26 mouse cellular contexts compared by ENCODE assay signal in genomic region chr10:40188831-40189230, GRCm38 (mm10). TPM values are rescaled to one million over a fixed set of nuclear protein-coding genes. Genes with fewer than 3 reads are reported as not detected.
DNase-seq lines count a peak whose midpoint lies in the region; ATAC-seq lines count a peak whose summit lies in the region.
"Had no signal": no experiment of that assay in that cellular context is flagged by ENCODE, and none has a peak within 500 bp of the region (broad histone marks: within the 10 kb centered on the region; RNA-seq: fewer than 3 reads in every experiment).

No protein-coding gene starts in this region.

- DNase-seq in gastrocnemius, adult 18-20 months (ENCODE audit: low spot score) = peak; percentile 89
- DNase-seq in gastrocnemius, postnatal 4 days (ENCODE audit: low spot score in 2 of 2) = no peak
- peak; percentile 20 for DNase-seq in lung, postnatal 36 days
- no peak for DNase-seq in lung, postnatal 4 days
- peak; percentile 39 for DNase-seq in gastrocnemius, postnatal 10 days
- DNase-seq in retina, postnatal 1 day = no peak
- DNase-seq in hindbrain, embryonic 11.5 days (ENCODE audit: low spot score) = no peak
- DNase-seq: adrenal gland, adult 2 months; cerebellum, adult 11-12 months; cerebellum, postnatal 10 days; heart, postnatal 14 days; kidney, adult 2 months; layer of hippocampus, adult 9-11 months; lung, postnatal 10 days had no signal

- no peak overlapping the region for H3K9ac ChIP-seq in midbrain, embryonic 13.5 days (replicated peaks)
- H3K9ac ChIP-seq in hindbrain, embryonic 11.5 days (ENCODE audit: low read depth, low read length) = no peak overlapping the region
- H3K9ac ChIP-seq: embryonic facial prominence, embryonic 15.5 days; heart, embryonic 13.5 days; hindbrain, embryonic 15.5 days; limb, embryonic 13.5 days; liver, embryonic 15.5 days; midbrain, embryonic 15.5 days; neural tube, embryonic 12.5 days had no signal

- ATAC-seq in midbrain, embryonic 13.5 days = no peak
- no peak for ATAC-seq in hindbrain, embryonic 11.5 days (ENCODE audit: low FRiP score)
- ATAC-seq: CD4-positive, CD25-positive, alpha-beta regulatory T cell, adult 4 months; forebrain, embryonic 14.5 days; midbrain, embryonic 15.5 days had no signal

- H3K4me1 ChIP-seq in midbrain, embryonic 13.5 days (replicated peaks) = no peaks in the 10 kb centered on the region
- no peaks in the 10 kb centered on the region for H3K4me1 ChIP-seq in hindbrain, embryonic 11.5 days (replicated peaks; ENCODE audit: control insufficient read depth, insufficient read depth, low read length)
- H3K4me1 ChIP-seq: hindbrain, embryonic 15.5 days; midbrain, embryonic 15.5 days; neural tube, embryonic 12.5 days had no signal

- H3K27me3 ChIP-seq in midbrain, embryonic 13.5 days = no peaks in the 10 kb centered on the region
- H3K27me3 ChIP-seq in hindbrain, embryonic 11.5 days (ENCODE audit: control insufficient read depth, insufficient read depth, low read length) = no peaks in the 10 kb centered on the region
- H3K27me3 ChIP-seq: embryonic facial prominence, embryonic 15.5 days; hindbrain, embryonic 15.5 days; limb, embryonic 13.5 days; midbrain, embryonic 15.5 days had no signal

- WGBS in midbrain, embryonic 13.5 days = 77% methylated on average over 3 of the region's 3 CpGs
- 55% methylated on average over 3 of the region's 3 CpGs for WGBS in hindbrain, embryonic 11.5 days

- no peaks in the 10 kb centered on the region for H3K36me3 ChIP-seq in midbrain, embryonic 13.5 days
- no peaks in the 10 kb centered on the region for H3K36me3 ChIP-seq in hindbrain, embryonic 11.5 days (ENCODE audit: control insufficient read depth, insufficient read depth, low read length)
- H3K36me3 ChIP-seq: embryonic facial prominence, embryonic 15.5 days; heart, embryonic 13.5 days; hindbrain, embryonic 15.5 days; limb, embryonic 13.5 days; liver, embryonic 15.5 days; midbrain, embryonic 15.5 days; neural tube, embryonic 12.5 days had no signal

- no peak overlapping the region for H3K27ac ChIP-seq in midbrain, embryonic 13.5 days
- H3K27ac ChIP-seq in hindbrain, embryonic 11.5 days (ENCODE audit: low read depth, low read length) = no peak overlapping the region
- H3K27ac ChIP-seq: embryonic facial prominence, embryonic 15.5 days; heart, embryonic 13.5 days; hindbrain, embryonic 15.5 days; kidney, postnatal 0 days; limb, embryonic 13.5 days; liver, embryonic 15.5 days; midbrain, embryonic 15.5 days; neural tube, embryonic 12.5 days had no signal

- no peak overlapping the region for H3K4me3 ChIP-seq in midbrain, embryonic 13.5 days (replicated peaks)
- no peak overlapping the region for H3K4me3 ChIP-seq in hindbrain, embryonic 11.5 days (ENCODE audit: low read depth, low read length)
- H3K4me3 ChIP-seq: embryonic facial prominence, embryonic 15.5 days; heart, embryonic 13.5 days; hindbrain, embryonic 15.5 days; limb, embryonic 13.5 days; liver, embryonic 15.5 days; megakaryocyte, embryonic 14.5 days; midbrain, embryonic 15.5 days; neural tube, embryonic 12.5 days had no signal

- no peak overlapping the region for H3K4me2 ChIP-seq in midbrain, embryonic 13.5 days (replicated peaks)
- H3K4me2 ChIP-seq in hindbrain, embryonic 11.5 days (replicated peaks; ENCODE audit: low read depth, low read length) = no peak overlapping the region
- H3K4me2 ChIP-seq: embryonic facial prominence, embryonic 15.5 days; heart, embryonic 13.5 days; hindbrain, embryonic 15.5 days; limb, embryonic 13.5 days; liver, embryonic 15.5 days; midbrain, embryonic 15.5 days; neural tube, embryonic 12.5 days had no signal

- no peaks in the 10 kb centered on the region for H3K9me3 ChIP-seq in midbrain, embryonic 13.5 days
- no peaks in the 10 kb centered on the region for H3K9me3 ChIP-seq in hindbrain, embryonic 11.5 days (ENCODE audit: control insufficient read depth, low read length)
- H3K9me3 ChIP-seq: embryonic facial prominence, embryonic 15.5 days; heart, embryonic 13.5 days; hindbrain, embryonic 15.5 days; limb, embryonic 13.5 days; liver, embryonic 15.5 days; megakaryocyte, embryonic 14.5 days; midbrain, embryonic 15.5 days; neural tube, embryonic 12.5 days had no signal

RNA-seq across cellular contexts. Expression of gene Slc16a10, which starts 46.8 kb away (rescaled TPM):
- 10 to 100 TPM; 44.1 to 46.2 TPM for total RNA-seq in gastrocnemius, adult 18-20 months (2021)
- total RNA-seq in gastrocnemius, postnatal 4 days (2021) = 10 to 100 TPM; 19.4 to 20.4 TPM
- 10 to 100 TPM; 27.7 to 28.0 TPM for total RNA-seq in gastrocnemius, postnatal 10 days (2021)
- polyA plus RNA-seq in midbrain, embryonic 13.5 days (2015; fragmentation: Nextera tagmentation; extraction: Ambion mirVana) = 2.2 and 2.7 TPM in 2 replicates
- polyA plus RNA-seq in hindbrain, embryonic 11.5 days (2014; fragmentation: Nextera tagmentation; extraction: Ambion mirVana) = 8.6 and 8.9 TPM in 2 replicates

RNA-seq across cellular contexts. Expression of gene Rpf2, which starts 58.0 kb away (rescaled TPM):
- 10 to 100 TPM; 15.6 to 16.1 TPM for total RNA-seq in gastrocnemius, adult 18-20 months (2021)
- 10 to 100 TPM; 15.2 to 17.1 TPM for total RNA-seq in gastrocnemius, postnatal 4 days (2021)
- total RNA-seq in gastrocnemius, postnatal 10 days (2021) = 10 to 100 TPM; 18.7 to 20.3 TPM
- polyA plus RNA-seq in midbrain, embryonic 13.5 days (2015; fragmentation: Nextera tagmentation; extraction: Ambion mirVana) = 73.9 and 79.2 TPM in 2 replicates
- polyA plus RNA-seq in hindbrain, embryonic 11.5 days (2014; fragmentation: Nextera tagmentation; extraction: Ambion mirVana) = 89.6 and 94.0 TPM in 2 replicates

Comparison
In these comparisons a context has a peak if more than half of its experiments do, and no peak if none do; other contexts are left out.
1. DNase-seq: peak in gastrocnemius, adult 18-20 months (single experiment), lung, postnatal 36 days (single experiment) and gastrocnemius, postnatal 10 days (single experiment); none in gastrocnemius, postnatal 4 days (0 of 2), lung, postnatal 4 days (0 of 2), retina, postnatal 1 day (single experiment) and hindbrain, embryonic 11.5 days (single experiment).